Mouse (Mus musculus): ENCODE measurements around the gene Pold2. TPM values are rescaled to one million over a fixed set of nuclear protein-coding genes. Genes with fewer than 3 reads are reported as not detected.

The Pold2 gene
- polyA plus RNA-seq, 1 experiment from 2014 or later: 48.6 TPM

DNA sequence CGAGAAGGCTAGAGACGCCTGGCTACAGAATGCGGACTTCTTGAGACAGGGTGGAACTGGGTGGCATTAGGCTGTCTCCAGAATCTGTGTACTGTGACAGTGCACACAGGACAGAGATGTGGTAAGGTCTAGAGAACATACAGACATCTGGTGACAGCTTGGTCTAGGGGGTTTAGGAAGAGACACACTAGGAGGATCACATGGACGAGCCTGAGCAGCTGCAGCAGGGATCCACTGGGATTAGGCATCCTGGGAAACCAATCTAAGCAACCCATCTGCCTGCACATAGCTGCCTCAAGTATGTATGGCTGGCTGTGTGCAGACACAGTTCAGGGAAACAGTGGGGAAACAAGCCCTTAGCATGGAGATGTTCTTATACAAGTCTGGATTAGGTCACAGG lies 35.8 kb upstream of the Pold2 start:
- H3K36me3 ChIP-seq (ENCODE audit: control insufficient read depth, insufficient read depth, low read length): no peaks in the 10 kb centered on the region
- no peak overlapping the region for H3K4me2 ChIP-seq (ENCODE audit: low read depth, low read length)
- H3K9me3 ChIP-seq (ENCODE audit: control insufficient read depth, low read length): no peaks in the 10 kb centered on the region
- H3K4me3 ChIP-seq (ENCODE audit: low read depth, low read length): no peak overlapping the region
- 78% methylated on average over 4 of the region's 4 CpGs for WGBS
- no peaks in the 10 kb centered on the region for H3K27me3 ChIP-seq (ENCODE audit: control insufficient read depth, insufficient read depth, low read length)
- no peak for ATAC-seq (ENCODE audit: low read depth)
- no peak overlapping the region for H3K9ac ChIP-seq (replicated peaks; ENCODE audit: low read depth, low read length)
- no peaks in the 10 kb centered on the region for H3K4me1 ChIP-seq (ENCODE audit: control insufficient read depth, insufficient read depth, low read length)
- H3K27ac ChIP-seq (ENCODE audit: low read depth, low read length): no peak overlapping the region

DNA sequence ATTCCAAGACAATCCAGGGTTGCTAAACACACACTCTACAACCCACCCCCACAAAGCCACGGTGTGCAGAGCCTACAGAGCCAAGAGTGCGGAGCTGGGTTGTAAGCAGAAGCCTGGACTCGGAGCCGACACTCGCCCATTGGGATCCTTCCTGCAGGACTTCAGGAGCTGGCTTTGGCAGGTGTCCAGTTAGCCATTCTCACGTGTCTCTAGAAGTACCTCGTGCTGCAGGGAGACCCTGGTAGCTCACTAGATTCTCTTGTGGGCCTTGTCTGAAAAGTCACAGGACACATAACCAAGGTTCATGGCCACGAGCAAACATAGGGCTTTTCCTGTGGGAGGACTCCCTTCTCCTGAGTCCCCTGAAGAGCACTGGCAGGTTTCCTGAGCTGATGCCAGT lies 35.2 kb upstream of the Pold2 start:
- WGBS: 64% methylated on average over 8 of the region's 8 CpGs
- no peak for ATAC-seq (ENCODE audit: low read depth)

DNA sequence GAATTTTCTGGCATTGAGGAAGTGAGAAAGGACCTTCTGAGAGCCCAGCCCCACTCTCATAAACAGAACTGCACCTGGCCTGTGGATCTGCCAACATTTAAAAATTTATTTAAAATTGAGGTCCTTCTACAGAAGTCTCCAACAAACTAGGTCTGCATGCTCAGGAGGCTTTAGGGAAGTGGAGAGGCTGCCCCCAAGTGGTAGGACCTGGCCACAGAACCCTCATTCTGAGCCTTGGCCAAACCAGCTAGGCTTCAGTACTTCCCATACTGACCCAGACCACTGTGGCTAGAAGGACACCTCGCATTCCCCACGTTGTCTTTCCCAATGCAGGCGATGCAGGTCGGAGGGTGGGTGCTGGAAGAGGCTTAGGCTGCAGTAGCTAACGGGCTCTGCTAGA lies 34.5 kb upstream of the Pold2 start:
- ATAC-seq (ENCODE audit: low read depth): peak; percentile 24; the same call in 1 of the 2 replicates
- Histone ChIP-seq H3K4me3 (ENCODE audit: low read depth, low read length) (no peak overlapping the region), H3K9ac (replicated peaks; ENCODE audit: low read depth, low read length) (no peak overlapping the region), H3K27me3 (ENCODE audit: control insufficient read depth, insufficient read depth, low read length) (no peaks in the 10 kb centered on the region), H3K9me3 (ENCODE audit: control insufficient read depth, low read length) (no peaks in the 10 kb centered on the region), H3K4me2 (ENCODE audit: low read depth, low read length) (no peak overlapping the region), H3K27ac (ENCODE audit: low read depth, low read length) (no peak overlapping the region), H3K36me3 (ENCODE audit: control insufficient read depth, insufficient read depth, low read length) (no peaks in the 10 kb centered on the region), H3K4me1 (ENCODE audit: control insufficient read depth, insufficient read depth, low read length) (no peaks in the 10 kb centered on the region)
- WGBS: 32% methylated on average over 5 of the region's 5 CpGs

More for the DNA sequence above, 35.2 kb upstream of the Pold2 start:
- no peaks in the 10 kb centered on the region for H3K36me3 ChIP-seq (ENCODE audit: control insufficient read depth, insufficient read depth, low read length)
- no peak overlapping the region for H3K4me3 ChIP-seq (ENCODE audit: low read depth, low read length)
- no peaks in the 10 kb centered on the region for H3K9me3 ChIP-seq (ENCODE audit: control insufficient read depth, low read length)
- H3K4me2 ChIP-seq (ENCODE audit: low read depth, low read length): no peak overlapping the region
- H3K27me3 ChIP-seq (ENCODE audit: control insufficient read depth, insufficient read depth, low read length): no peaks in the 10 kb centered on the region
- H3K27ac ChIP-seq (ENCODE audit: low read depth, low read length): no peak overlapping the region
- no peaks in the 10 kb centered on the region for H3K4me1 ChIP-seq (ENCODE audit: control insufficient read depth, insufficient read depth, low read length)
- H3K9ac ChIP-seq (replicated peaks; ENCODE audit: low read depth, low read length): no peak overlapping the region

DNA sequence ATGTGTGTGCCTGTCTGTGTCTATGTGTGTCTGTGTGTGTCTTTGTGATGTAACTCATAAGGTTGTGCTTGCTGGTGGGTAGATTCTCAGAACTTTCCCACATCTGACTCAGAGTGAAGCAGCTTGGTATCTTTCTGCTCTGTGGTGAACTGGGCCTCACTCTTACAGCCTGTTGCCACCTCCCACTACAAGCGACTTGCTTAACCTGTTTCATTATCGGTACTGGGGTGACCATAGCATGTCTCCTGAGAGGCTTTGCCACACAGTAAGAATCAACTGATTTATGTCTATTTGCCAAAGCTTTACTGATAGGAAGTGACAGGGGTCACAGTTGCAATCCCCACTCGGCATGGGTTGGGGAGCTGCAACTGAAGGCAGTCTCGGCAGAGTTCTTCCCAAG lies 30.6 kb upstream of the Pold2 start:
- Histone ChIP-seq H3K4me3 (ENCODE audit: low read depth, low read length) (no peak overlapping the region), H3K4me2 (ENCODE audit: low read depth, low read length) (no peak overlapping the region), H3K9ac (replicated peaks; ENCODE audit: low read depth, low read length) (no peak overlapping the region), H3K9me3 (ENCODE audit: control insufficient read depth, low read length) (no peaks in the 10 kb centered on the region), H3K36me3 (ENCODE audit: control insufficient read depth, insufficient read depth, low read length) (no peaks in the 10 kb centered on the region), H3K4me1 (ENCODE audit: control insufficient read depth, insufficient read depth, low read length) (no peaks in the 10 kb centered on the region), H3K27ac (ENCODE audit: low read depth, low read length) (no peak overlapping the region), H3K27me3 (ENCODE audit: control insufficient read depth, insufficient read depth, low read length) (no peaks in the 10 kb centered on the region)
- 82% methylated on average over 4 of the region's 4 CpGs for WGBS
- no peak for ATAC-seq (ENCODE audit: low read depth)

DNA sequence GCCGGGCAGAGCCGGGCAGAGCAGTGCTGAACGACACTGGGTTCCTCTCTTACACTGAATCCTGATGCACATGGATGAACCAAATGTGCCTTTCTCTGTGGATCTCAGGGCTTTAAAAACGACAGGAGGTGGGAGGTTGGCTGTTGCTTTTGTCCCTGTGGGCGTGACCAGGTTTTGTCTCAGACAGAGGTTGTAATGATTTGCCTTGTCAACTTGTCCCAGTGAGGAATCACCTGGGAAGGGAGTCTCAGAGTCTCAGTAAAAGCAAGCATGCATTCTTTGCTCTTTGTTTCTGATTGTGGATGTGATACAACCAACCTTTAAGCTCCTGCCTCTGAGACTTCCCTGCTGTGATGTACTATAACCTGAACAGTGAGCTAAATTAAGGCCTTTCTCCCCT lies 29.0 kb upstream of the Pold2 start:
- ATAC-seq (ENCODE audit: low read depth): no peak
- H3K4me1 ChIP-seq (ENCODE audit: control insufficient read depth, insufficient read depth, low read length): peaks cover 8% of the 10 kb centered on the region
- 30% methylated on average over 5 of the region's 5 CpGs for WGBS
- no peak overlapping the region for H3K9ac ChIP-seq (replicated peaks; ENCODE audit: low read depth, low read length)
- H3K4me2 ChIP-seq (ENCODE audit: low read depth, low read length): no peak overlapping the region
- no peak overlapping the region for H3K27ac ChIP-seq (ENCODE audit: low read depth, low read length)
- H3K36me3 ChIP-seq (ENCODE audit: control insufficient read depth, insufficient read depth, low read length): no peaks in the 10 kb centered on the region
- H3K4me3 ChIP-seq (ENCODE audit: low read depth, low read length): no peak overlapping the region
- H3K27me3 ChIP-seq (ENCODE audit: control insufficient read depth, insufficient read depth, low read length): no peaks in the 10 kb centered on the region
- H3K9me3 ChIP-seq (ENCODE audit: control insufficient read depth, low read length): no peaks in the 10 kb centered on the region

DNA sequence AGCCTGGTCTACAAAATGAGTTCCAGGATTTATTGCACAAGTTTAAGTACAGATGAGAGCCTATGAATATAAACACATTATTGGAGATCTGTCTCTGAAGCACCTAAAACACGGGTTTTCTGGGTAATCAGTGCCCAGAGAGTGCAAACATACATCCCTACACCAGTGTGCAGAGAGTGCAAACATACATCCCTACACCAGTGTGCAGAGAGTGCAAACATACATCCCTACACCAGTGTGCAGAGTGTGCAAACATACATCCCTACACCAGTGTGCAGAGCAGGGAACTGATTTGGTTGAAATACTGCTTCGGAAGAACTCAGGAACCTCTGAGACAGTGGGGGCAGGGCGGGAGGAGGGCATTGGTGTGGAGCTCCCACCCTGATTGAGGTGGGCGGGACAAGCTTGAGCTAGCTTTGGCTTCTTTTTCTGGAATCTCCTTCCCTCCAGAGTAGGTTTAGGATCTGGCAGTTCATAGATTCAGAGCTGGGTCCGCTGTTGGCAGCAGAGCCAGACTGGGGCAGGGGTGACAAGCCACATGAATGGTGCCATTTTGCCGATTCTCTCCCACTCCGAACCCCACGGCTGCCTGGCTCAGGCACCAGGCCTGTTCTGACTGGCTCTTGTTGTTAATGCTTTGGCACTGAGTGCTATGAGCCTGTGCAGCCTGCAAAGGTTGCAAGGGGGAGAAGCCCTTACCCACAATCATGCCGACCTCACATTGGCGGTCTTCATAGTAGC lies 27.9 kb upstream of the Pold2 start:
- Histone ChIP-seq H3K4me1 (ENCODE audit: control insufficient read depth, insufficient read depth, low read length) (peaks cover 17% of the 10 kb centered on the region), H3K4me2 (ENCODE audit: low read depth, low read length) (no peak overlapping the region), H3K9ac (replicated peaks; ENCODE audit: low read depth, low read length) (no peak overlapping the region), H3K4me3 (ENCODE audit: low read depth, low read length) (no peak overlapping the region), H3K27me3 (ENCODE audit: control insufficient read depth, insufficient read depth, low read length) (no peaks in the 10 kb centered on the region), H3K36me3 (ENCODE audit: control insufficient read depth, insufficient read depth, low read length) (no peaks in the 10 kb centered on the region), H3K9me3 (ENCODE audit: control insufficient read depth, low read length) (no peaks in the 10 kb centered on the region), H3K27ac (ENCODE audit: low read depth, low read length) (no peak overlapping the region)
- no peak for ATAC-seq (ENCODE audit: low read depth)
- WGBS: 85% methylated on average over 10 of the region's 10 CpGs

DNA sequence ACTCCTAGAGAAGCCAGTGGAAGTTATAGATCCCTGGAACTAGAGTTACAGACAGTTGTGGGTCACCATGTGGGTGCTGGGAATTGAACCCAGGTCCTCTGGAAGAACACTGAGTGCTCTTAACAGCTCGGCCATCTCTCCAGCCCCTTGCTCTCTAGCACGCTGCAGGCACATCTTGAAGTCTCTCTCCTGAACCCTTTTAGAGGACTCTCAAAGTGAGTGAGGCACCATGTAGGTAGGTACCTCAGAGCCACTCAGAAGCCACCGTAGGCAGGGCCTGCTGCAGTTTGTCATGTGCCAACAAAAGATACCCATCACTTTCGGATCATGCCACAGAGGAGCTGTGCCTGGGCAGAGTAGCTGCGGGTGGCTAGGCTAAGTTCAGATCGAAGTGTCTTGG lies 26.8 kb upstream of the Pold2 start:
- Histone ChIP-seq H3K4me1 (ENCODE audit: control insufficient read depth, insufficient read depth, low read length) (peaks cover 17% of the 10 kb centered on the region), H3K36me3 (ENCODE audit: control insufficient read depth, insufficient read depth, low read length) (no peaks in the 10 kb centered on the region), H3K9me3 (ENCODE audit: control insufficient read depth, low read length) (no peaks in the 10 kb centered on the region), H3K4me3 (ENCODE audit: low read depth, low read length) (no peak overlapping the region), H3K27ac (ENCODE audit: low read depth, low read length) (no peak overlapping the region), H3K27me3 (ENCODE audit: control insufficient read depth, insufficient read depth, low read length) (no peaks in the 10 kb centered on the region), H3K9ac (replicated peaks; ENCODE audit: low read depth, low read length) (no peak overlapping the region), H3K4me2 (ENCODE audit: low read depth, low read length) (no peak overlapping the region)
- no peak for ATAC-seq (ENCODE audit: low read depth)
- 93% methylated on average over 6 of the region's 6 CpGs for WGBS

DNA sequence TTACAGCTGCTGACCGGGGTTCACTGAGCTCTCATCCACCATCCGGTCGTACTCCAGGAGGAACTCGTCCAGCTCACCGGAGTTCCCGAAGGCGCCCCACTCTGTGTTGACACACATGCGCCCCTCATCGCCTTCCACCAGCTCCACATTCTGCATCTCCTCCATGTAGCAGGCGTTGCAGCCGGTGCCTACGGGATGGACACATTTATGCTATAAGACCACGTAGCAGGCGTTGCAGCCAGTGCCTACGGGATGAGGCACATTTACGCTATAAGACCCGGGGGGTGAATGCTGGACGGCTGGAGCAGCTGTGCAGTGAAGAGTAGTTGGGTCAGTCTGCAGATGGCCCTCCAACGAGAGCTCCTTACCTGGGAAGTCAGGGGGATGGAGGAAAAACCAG lies 26.3 kb upstream of the Pold2 start:
- no peak overlapping the region for H3K4me2 ChIP-seq (ENCODE audit: low read depth, low read length)
- H3K9me3 ChIP-seq (ENCODE audit: control insufficient read depth, low read length): no peaks in the 10 kb centered on the region
- H3K27me3 ChIP-seq (ENCODE audit: control insufficient read depth, insufficient read depth, low read length): no peaks in the 10 kb centered on the region
- H3K9ac ChIP-seq (replicated peaks; ENCODE audit: low read depth, low read length): no peak overlapping the region
- no peaks in the 10 kb centered on the region for H3K36me3 ChIP-seq (ENCODE audit: control insufficient read depth, insufficient read depth, low read length)
- no peak overlapping the region for H3K4me3 ChIP-seq (ENCODE audit: low read depth, low read length)
- peaks cover 17% of the 10 kb centered on the region for H3K4me1 ChIP-seq (ENCODE audit: control insufficient read depth, insufficient read depth, low read length)
- ATAC-seq (ENCODE audit: low read depth): no peak
- WGBS: 70% methylated on average over 19 of the region's 19 CpGs
- no peak overlapping the region for H3K27ac ChIP-seq (ENCODE audit: low read depth, low read length)

DNA sequence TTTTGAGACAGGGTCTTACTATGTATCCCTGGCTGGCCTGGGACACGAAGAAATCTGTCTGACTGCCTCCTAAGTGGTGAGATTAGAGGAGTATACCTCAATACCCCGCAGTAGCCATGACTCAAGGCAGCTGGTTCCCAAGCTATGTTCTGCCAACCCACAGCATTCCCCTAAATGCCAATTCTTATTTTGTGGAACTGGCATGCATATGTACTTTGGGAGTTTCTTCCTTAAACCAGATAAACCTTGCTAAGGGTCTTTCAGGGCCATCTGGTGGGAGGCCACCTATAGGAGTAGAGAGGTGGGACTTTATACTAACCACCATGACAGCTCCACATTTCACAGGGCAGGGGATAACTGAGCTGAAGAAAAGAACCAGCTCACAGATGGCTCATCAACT lies 25.8 kb upstream of the Pold2 start:
- no peaks in the 10 kb centered on the region for H3K27me3 ChIP-seq (ENCODE audit: control insufficient read depth, insufficient read depth, low read length)
- no peak for ATAC-seq (ENCODE audit: low read depth)
- no peak overlapping the region for H3K9ac ChIP-seq (replicated peaks; ENCODE audit: low read depth, low read length)
- no peaks in the 10 kb centered on the region for H3K9me3 ChIP-seq (ENCODE audit: control insufficient read depth, low read length)
- 90% methylated on average over 2 of the region's 2 CpGs for WGBS
- no peak overlapping the region for H3K4me2 ChIP-seq (ENCODE audit: low read depth, low read length)
- H3K36me3 ChIP-seq (ENCODE audit: control insufficient read depth, insufficient read depth, low read length): no peaks in the 10 kb centered on the region
- no peak overlapping the region for H3K27ac ChIP-seq (ENCODE audit: low read depth, low read length)
- H3K4me3 ChIP-seq (ENCODE audit: low read depth, low read length): no peak overlapping the region
- H3K4me1 ChIP-seq (ENCODE audit: control insufficient read depth, insufficient read depth, low read length): peaks cover 17% of the 10 kb centered on the region
